Mouse (Mus musculus): Measurements from ENCODE around the gene Hbq1a. TPM values are rescaled to one million over a fixed set of nuclear protein-coding genes. Genes with fewer than 3 reads are reported as not detected.
"Not testable (repeated sequence)": the region's sequence is repeated elsewhere in the genome, so short reads cannot be mapped to it uniquely, and the experiment has no call there.

Gene Hbq1a
- polyA plus RNA-seq, 1 experiment from 2014 or later = 1.5 TPM

GRCm38 (mm10) chr11:32268952-32269351, 30.9 kb upstream of the Hbq1a start:
- Histone ChIP-seq H3K4me2 (no peak overlapping the region), H3K27ac (no peak overlapping the region), H3K36me3 (replicated peaks) (no peaks in the 10 kb centered on the region), H3K4me1 (peaks cover 14% of the 10 kb centered on the region), H3K9me3 (no peaks in the 10 kb centered on the region), H3K27me3 (replicated peaks) (no peaks in the 10 kb centered on the region), H3K9ac (no peak overlapping the region), H3K4me3 (no peak overlapping the region)
- 83% methylated on average over 5 of the region's 5 CpGs for WGBS
- ATAC-seq (replicated peaks) = no peak

- H3K4me3 ChIP-seq = no peak overlapping the region
- H3K4me1 ChIP-seq = peaks cover 11% of the 10 kb centered on the region
- no peak overlapping the region for H3K27ac ChIP-seq
- no peak overlapping the region for H3K4me2 ChIP-seq
- WGBS = 55% methylated on average over 4 of the region's 4 CpGs
- no peaks in the 10 kb centered on the region for H3K9me3 ChIP-seq
- no peaks in the 10 kb centered on the region for H3K36me3 ChIP-seq (replicated peaks)
- no peak overlapping the region for H3K9ac ChIP-seq
- no peaks in the 10 kb centered on the region for H3K27me3 ChIP-seq (replicated peaks)
- no peak for ATAC-seq (replicated peaks)
Observed at GRCm38 (mm10) chr11:32271178-32271577, 28.7 kb upstream of the Hbq1a start.

DNA sequence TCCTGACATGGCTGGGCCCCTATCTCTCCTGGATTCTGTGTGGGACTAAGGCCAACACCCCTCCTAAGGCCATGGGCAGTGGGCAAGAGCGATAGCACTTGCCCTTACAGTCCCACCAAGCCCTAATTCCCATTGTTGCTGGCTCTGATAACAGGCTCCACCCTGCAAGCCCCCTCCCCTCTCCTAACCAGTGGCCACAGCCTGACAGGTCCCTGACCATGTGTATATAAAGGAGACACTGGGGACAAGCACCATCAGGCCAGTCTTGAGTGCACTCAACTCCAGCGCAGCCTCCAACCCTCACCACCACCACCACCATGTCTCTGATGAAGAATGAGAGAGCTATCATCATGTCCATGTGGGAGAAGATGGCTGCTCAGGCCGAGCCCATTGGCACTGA, 23.5 kb upstream of the Hbq1a start, which contains the start of gene Hba-x:
Gene Hba-x, plus strand, starts transcription at position 54 of the 400 bp plus-strand sequence.
- ATAC-seq (replicated peaks) = no peak
- WGBS = 71% methylated on average over 3 of the region's 3 CpGs
- Histone ChIP-seq H3K36me3 (replicated peaks) (no peaks in the 10 kb centered on the region), H3K9me3 (no peaks in the 10 kb centered on the region), H3K9ac (no peak within 1 kb of the TSS), H3K27ac (no peak within 1 kb of the TSS), H3K4me3 (no peak within 1 kb of the TSS), H3K4me1 (no peaks in the 10 kb centered on the region), H3K4me2 (no peak within 1 kb of the TSS), H3K27me3 (replicated peaks) (no peaks in the 10 kb centered on the region)

- Histone ChIP-seq H3K9ac (no peak overlapping the region), H3K4me2 (no peak overlapping the region), H3K27ac (no peak overlapping the region), H3K27me3 (replicated peaks) (no peaks in the 10 kb centered on the region), H3K4me3 (no peak overlapping the region), H3K4me1 (no peaks in the 10 kb centered on the region), H3K36me3 (replicated peaks) (no peaks in the 10 kb centered on the region), H3K9me3 (no peaks in the 10 kb centered on the region)
- 78% methylated on average over 21 of the region's 21 CpGs for WGBS
- ATAC-seq (replicated peaks) = no peak
Observed at GRCm38 (mm10) chr11:32277736-32278457, 22.0 kb upstream of the Hbq1a start.

DNA sequence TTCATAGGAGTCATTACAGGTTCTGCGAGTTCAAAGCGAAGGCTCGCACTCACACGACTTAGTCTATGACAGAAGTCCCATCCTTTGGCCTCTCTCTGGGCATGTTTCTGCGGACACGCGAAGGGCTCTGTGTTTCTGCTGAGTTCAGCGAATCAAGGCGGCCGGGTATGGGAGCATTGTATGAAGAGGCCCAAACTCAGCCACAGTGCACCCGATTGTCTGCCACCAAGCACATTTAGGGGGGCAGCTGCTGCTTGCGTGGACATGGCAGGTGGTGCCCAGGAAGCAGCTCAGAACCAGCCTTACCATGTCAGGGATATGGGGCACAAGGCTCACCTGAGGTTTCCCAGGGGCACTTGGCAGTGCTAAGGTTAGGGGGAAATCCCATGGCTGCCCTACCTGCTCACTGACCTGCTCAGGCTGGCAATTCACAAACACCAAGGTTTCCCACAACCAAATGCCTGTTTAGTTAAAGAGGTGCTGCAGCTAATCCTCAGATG, 21.4 kb upstream of the Hbq1a start:
- no peaks in the 10 kb centered on the region for H3K36me3 ChIP-seq (replicated peaks)
- H3K9ac ChIP-seq = no peak overlapping the region
- no peak overlapping the region for H3K27ac ChIP-seq
- no peaks in the 10 kb centered on the region for H3K9me3 ChIP-seq
- H3K27me3 ChIP-seq (replicated peaks) = no peaks in the 10 kb centered on the region
- 84% methylated on average over 12 of the region's 12 CpGs for WGBS
- no peak overlapping the region for H3K4me2 ChIP-seq
- ATAC-seq (replicated peaks) = no peak
- H3K4me1 ChIP-seq = no peaks in the 10 kb centered on the region
- no peak overlapping the region for H3K4me3 ChIP-seq

GRCm38 (mm10) chr11:32280646-32281045, 19.2 kb upstream of the Hbq1a start:
- no peak overlapping the region for H3K4me2 ChIP-seq
- no peak overlapping the region for H3K27ac ChIP-seq
- no peaks in the 10 kb centered on the region for H3K9me3 ChIP-seq
- no peaks in the 10 kb centered on the region for H3K36me3 ChIP-seq (replicated peaks)
- no peak overlapping the region for H3K9ac ChIP-seq
- 78% methylated on average over 2 of the region's 2 CpGs for WGBS
- no peaks in the 10 kb centered on the region for H3K27me3 ChIP-seq (replicated peaks)
- H3K4me3 ChIP-seq = no peak overlapping the region
- no peak for ATAC-seq (replicated peaks)
- no peaks in the 10 kb centered on the region for H3K4me1 ChIP-seq

DNA sequence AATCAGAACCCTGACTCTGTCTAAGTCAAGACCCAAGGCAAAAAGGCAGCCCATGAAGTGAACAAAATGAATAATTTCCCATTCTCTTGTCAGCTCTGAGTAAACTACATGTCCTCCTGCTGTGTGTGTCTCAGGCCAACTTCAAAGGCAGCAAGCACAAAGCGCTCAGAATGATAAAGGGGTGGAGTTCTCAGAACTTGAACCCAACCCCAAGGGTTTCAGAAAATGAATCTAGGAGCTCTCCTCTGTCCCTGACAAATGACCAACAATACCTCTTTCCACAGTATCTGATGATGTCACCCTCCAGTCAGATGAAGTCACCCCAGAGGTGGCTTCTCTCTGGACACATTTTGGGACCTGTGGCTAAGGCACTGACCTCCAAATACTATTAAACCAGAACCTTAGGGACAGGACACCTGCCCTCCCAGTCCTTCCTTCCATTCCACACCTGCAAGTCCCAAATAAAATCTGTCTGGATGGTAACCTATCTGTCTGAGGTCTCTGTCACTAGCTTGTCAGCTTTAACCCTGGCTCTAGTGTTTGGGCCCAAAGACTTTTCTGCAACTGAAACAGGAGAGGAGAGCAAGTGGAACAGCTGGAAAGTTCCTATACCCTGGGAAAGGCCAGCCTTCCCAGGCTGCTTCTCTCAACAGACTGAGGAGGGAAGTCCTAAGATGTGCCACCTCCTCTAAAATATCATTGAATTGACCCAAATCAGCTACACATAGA, 18.3 kb upstream of the Hbq1a start:
- Histone ChIP-seq H3K27ac (no peak overlapping the region), H3K27me3 (replicated peaks) (no peaks in the 10 kb centered on the region), H3K36me3 (replicated peaks) (no peaks in the 10 kb centered on the region), H3K9ac (no peak overlapping the region), H3K4me1 (no peaks in the 10 kb centered on the region), H3K4me2 (no peak overlapping the region), H3K9me3 (no peaks in the 10 kb centered on the region), H3K4me3 (no peak overlapping the region)
- ATAC-seq (replicated peaks) = no peak
- WGBS = 80% methylated on average over 1 of the region's 1 CpGs

GRCm38 (mm10) chr11:32283091-32283777, 16.6 kb upstream of the Hbq1a start, which contains the start of gene Hba-a1:
TSS of gene Hba-a1 (plus strand) at chr11:32283511.
- not testable (repeated sequence) for H3K9ac ChIP-seq; H3K27ac ChIP-seq; H3K4me1 ChIP-seq; H3K36me3 ChIP-seq (replicated peaks); H3K4me3 ChIP-seq; H3K4me2 ChIP-seq; H3K27me3 ChIP-seq (replicated peaks); H3K9me3 ChIP-seq; ATAC-seq (replicated peaks)
- WGBS = 70% methylated on average over 1 of the region's 5 CpGs

DNA sequence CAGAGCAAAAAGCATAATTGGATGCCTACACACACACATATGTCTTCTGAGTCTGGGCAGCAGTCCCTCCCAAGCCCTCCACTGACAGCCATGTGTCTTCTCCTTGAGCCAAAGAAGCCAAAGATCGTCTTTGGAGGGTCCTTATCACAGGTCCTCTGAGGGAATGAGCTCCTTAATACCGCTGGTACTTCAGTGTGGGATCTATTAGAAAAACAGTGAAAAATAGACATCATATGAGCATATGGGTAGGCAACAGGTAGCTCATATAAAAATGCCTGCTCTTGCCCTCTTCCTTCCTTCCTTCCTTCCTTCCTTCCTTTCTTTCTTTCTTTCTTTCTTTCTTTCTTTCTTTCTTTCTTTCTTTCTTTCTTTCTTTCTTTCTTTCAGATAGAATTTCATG, 15.3 kb upstream of the Hbq1a start:
- ATAC-seq (replicated peaks); H3K36me3 ChIP-seq (replicated peaks); H3K4me3 ChIP-seq; H3K4me2 ChIP-seq; H3K27me3 ChIP-seq (replicated peaks); H3K27ac ChIP-seq; H3K9me3 ChIP-seq; H3K9ac ChIP-seq; H3K4me1 ChIP-seq: not testable (repeated sequence)
- WGBS = 59% methylated on average over 2 of the region's 2 CpGs

- Histone ChIP-seq H3K4me3 (no peak overlapping the region), H3K4me1 (no peaks in the 10 kb centered on the region), H3K27me3 (replicated peaks) (0 out of 2 replicates have a peak, but pooled peaks cover 5% of the 10 kb centered on the region), H3K36me3 (replicated peaks) (no peaks in the 10 kb centered on the region), H3K9ac (no peak overlapping the region), H3K4me2 (no peak overlapping the region), H3K9me3 (no peaks in the 10 kb centered on the region), H3K27ac (no peak overlapping the region)
- WGBS = 84% methylated on average over 7 of the region's 7 CpGs
- ATAC-seq (replicated peaks) = no peak
Observed at GRCm38 (mm10) chr11:32285031-32285775, 14.7 kb upstream of the Hbq1a start.

- H3K9me3 ChIP-seq; H3K27me3 ChIP-seq (replicated peaks); ATAC-seq (replicated peaks): not testable (repeated sequence)
Observed at GRCm38 (mm10) chr11:32285887-32286286, 14.0 kb upstream of the Hbq1a start.

More at GRCm38 (mm10) chr11:32285887-32286286, 14.0 kb upstream of the Hbq1a start:
- not testable (repeated sequence) for H3K27ac ChIP-seq; H3K4me1 ChIP-seq; H3K4me2 ChIP-seq; H3K9ac ChIP-seq; H3K36me3 ChIP-seq (replicated peaks); H3K4me3 ChIP-seq
